ENCODE assay signal across 9 mouse cellular contexts in the genomic region with DNA sequence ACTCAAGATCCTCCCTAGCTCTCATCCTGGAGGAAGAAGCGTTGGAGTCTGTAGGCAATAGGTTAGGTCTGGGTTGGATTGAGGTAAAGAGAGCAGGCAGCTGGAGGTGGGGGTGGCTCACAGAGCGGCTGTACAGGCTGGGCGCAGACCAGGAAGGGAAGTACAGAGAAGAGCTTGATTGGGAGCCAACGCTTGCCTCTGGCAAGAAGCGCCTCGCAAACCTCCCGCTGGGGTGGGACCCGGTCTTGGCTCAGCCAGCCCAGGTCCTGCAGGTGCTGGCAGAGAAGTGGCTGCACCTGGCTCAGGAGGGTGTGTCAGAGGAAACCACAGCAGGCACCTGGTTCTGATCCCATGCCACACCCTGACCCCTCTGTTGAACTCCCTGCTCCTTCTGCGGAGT.
A peak's percentile ranks its signal among the peaks of the same experiment; 100 is the strongest.
DNase-seq lines count a peak whose midpoint lies in the region; ATAC-seq and TF ChIP-seq lines count a peak whose summit lies in the region.
"Had no signal": no experiment of that assay in that cellular context is flagged by ENCODE, and none has a peak within 500 bp of the region (broad histone marks: within the 10 kb centered on the region; RNA-seq: fewer than 3 reads in every experiment).

No protein-coding gene starts in this region.

- H3K4me1 ChIP-seq in hindbrain, postnatal 0 days (ENCODE audit: insufficient read depth, low read length), result no peaks in the 10 kb centered on the region
- H3K4me1 ChIP-seq in hindbrain, embryonic 12.5 days, result no peaks in the 10 kb centered on the region
- peaks cover 6 to 24% of the 10 kb centered on the region in 2 experiments for H3K4me1 ChIP-seq in liver, embryonic 14.5 days (replicated peaks; ENCODE audit: control insufficient read depth in 2 of 2, insufficient read depth in 2 of 2, low read length in 1 of 2)
- no peaks in the 10 kb centered on the region for H3K4me1 ChIP-seq in stomach, postnatal 0 days (replicated peaks; ENCODE audit: control insufficient read depth, insufficient read depth)
- H3K4me1 ChIP-seq in hindbrain, embryonic 11.5 days (replicated peaks; ENCODE audit: control insufficient read depth, insufficient read depth, low read length), result peaks cover 4% of the 10 kb centered on the region

- no peak overlapping the region for H3K9ac ChIP-seq in hindbrain, postnatal 0 days (replicated peaks; ENCODE audit: low read length)
- H3K9ac ChIP-seq in hindbrain, embryonic 12.5 days, result no peak overlapping the region
- H3K9ac ChIP-seq in liver, embryonic 14.5 days (replicated peaks), result no peak overlapping the region
- no peak overlapping the region for H3K9ac ChIP-seq in stomach, postnatal 0 days (ENCODE audit: low read length)
- no peak overlapping the region for H3K9ac ChIP-seq in hindbrain, embryonic 11.5 days (ENCODE audit: low read depth, low read length)

- 0 out of 2 replicates have a peak, but pooled peaks have one; percentile 32 for ATAC-seq in hindbrain, postnatal 0 days
- ATAC-seq in hindbrain, embryonic 12.5 days (ENCODE audit: low FRiP score), result no peak
- ATAC-seq in common myeloid progenitor, adult 5-6 weeks (replicated peaks; ENCODE audit: low read depth, poor library complexity, severe bottlenecking), result peak; percentile 84
- no peak for ATAC-seq in liver, embryonic 14.5 days (ENCODE audit: insufficient read depth)
- ATAC-seq in stomach, postnatal 0 days (ENCODE audit: low FRiP score, low TSS enrichment), result peak; percentile 88
- ATAC-seq in hindbrain, embryonic 11.5 days (ENCODE audit: low FRiP score), result no peak
- ATAC-seq in activated CD4-positive, CD25-positive, alpha-beta regulatory T cell, adult 4 months, result no peak

- 50% methylated on average over 9 of the region's 9 CpGs for WGBS in hindbrain, postnatal 0 days
- WGBS in hindbrain, embryonic 12.5 days, result 55% methylated on average over 9 of the region's 9 CpGs
- 14% methylated on average over 9 of the region's 9 CpGs for WGBS in liver, embryonic 14.5 days (ENCODE audit: insufficient replicate concordance)
- WGBS in stomach, postnatal 0 days, result 16% methylated on average over 9 of the region's 9 CpGs
- 53% methylated on average over 9 of the region's 9 CpGs for WGBS in hindbrain, embryonic 11.5 days

- H3K4me3 ChIP-seq in hindbrain, postnatal 0 days (ENCODE audit: low read length), result no peak overlapping the region
- H3K4me3 ChIP-seq in hindbrain, embryonic 12.5 days, result no peak overlapping the region
- no peak overlapping the region for H3K4me3 ChIP-seq in liver, embryonic 14.5 days (ENCODE audit: insufficient read depth in 1 of 2, low read depth in 2 of 2, low read length in 2 of 2)
- no peak overlapping the region for H3K4me3 ChIP-seq in stomach, postnatal 0 days (ENCODE audit: low read depth, low read length)
- H3K4me3 ChIP-seq in hindbrain, embryonic 11.5 days (ENCODE audit: low read depth, low read length), result no peak overlapping the region

- no peak for TF ChIP-seq EP300 in liver, embryonic 14.5 days (IDR thresholded peaks at IDR 0.05; ENCODE audit: low read depth)
- peak; percentile 93 for TF ChIP-seq EP300 in stomach, postnatal 0 days (optimal IDR thresholded peaks at IDR 0.05)

- no peak overlapping the region for H3K4me2 ChIP-seq in hindbrain, postnatal 0 days (ENCODE audit: low read depth, low read length)
- no peak overlapping the region for H3K4me2 ChIP-seq in hindbrain, embryonic 12.5 days (replicated peaks)
- peak overlapping the region; percentile 3; the same call in 1 of the 2 replicates for H3K4me2 ChIP-seq in liver, embryonic 14.5 days (ENCODE audit: low read depth)
- H3K4me2 ChIP-seq in stomach, postnatal 0 days (replicated peaks; ENCODE audit: low read depth), result peak overlapping the region; percentile 35
- no peak overlapping the region for H3K4me2 ChIP-seq in hindbrain, embryonic 11.5 days (replicated peaks; ENCODE audit: low read depth, low read length)

- H3K36me3 ChIP-seq in hindbrain, postnatal 0 days (ENCODE audit: insufficient read depth, low read length), result no peaks in the 10 kb centered on the region
- no peaks in the 10 kb centered on the region for H3K36me3 ChIP-seq in hindbrain, embryonic 12.5 days
- no peaks in the 10 kb centered on the region for H3K36me3 ChIP-seq in liver, embryonic 14.5 days (replicated peaks; ENCODE audit: control insufficient read depth, insufficient read depth, low read depth)
- H3K36me3 ChIP-seq in stomach, postnatal 0 days (ENCODE audit: control insufficient read depth, insufficient read depth, low read length), result no peaks in the 10 kb centered on the region
- H3K36me3 ChIP-seq in hindbrain, embryonic 11.5 days (ENCODE audit: control insufficient read depth, insufficient read depth, low read length), result no peaks in the 10 kb centered on the region

- no peaks in the 10 kb centered on the region for H3K9me3 ChIP-seq in hindbrain, postnatal 0 days (ENCODE audit: low read length)
- no peaks in the 10 kb centered on the region for H3K9me3 ChIP-seq in hindbrain, embryonic 12.5 days (replicated peaks)
- no peaks in the 10 kb centered on the region for H3K9me3 ChIP-seq in liver, embryonic 14.5 days (ENCODE audit: control insufficient read depth, low read length)
- no peaks in the 10 kb centered on the region for H3K9me3 ChIP-seq in stomach, postnatal 0 days (ENCODE audit: control insufficient read depth, low read length)
- H3K9me3 ChIP-seq in hindbrain, embryonic 11.5 days (ENCODE audit: control insufficient read depth, low read length), result no peaks in the 10 kb centered on the region

- peak; percentile 14 for DNase-seq in hindbrain, postnatal 0 days (ENCODE audit: low spot score)
- DNase-seq in induced T-regulatory cell, adult 2 months (ENCODE audit: low read depth), result peak; percentile 54
- no peak for DNase-seq in liver, embryonic 14.5 days (ENCODE audit: low read depth in 3 of 3, low spot score in 3 of 3)
- DNase-seq in stomach, postnatal 0 days (ENCODE audit: low spot score), result peak; percentile 92
- no peak for DNase-seq in hindbrain, embryonic 11.5 days (ENCODE audit: low spot score)

- H3K27ac ChIP-seq in hindbrain, postnatal 0 days, result no peak overlapping the region
- no peak overlapping the region for H3K27ac ChIP-seq in hindbrain, embryonic 12.5 days
- H3K27ac ChIP-seq in liver, embryonic 14.5 days, result no peak overlapping the region
- peak overlapping the region; percentile 64 for H3K27ac ChIP-seq in stomach, postnatal 0 days (replicated peaks)
- no peak overlapping the region for H3K27ac ChIP-seq in hindbrain, embryonic 11.5 days (ENCODE audit: low read depth, low read length)
- H3K27ac ChIP-seq: macrophage had no signal

- no peaks in the 10 kb centered on the region for H3K27me3 ChIP-seq in hindbrain, postnatal 0 days (ENCODE audit: insufficient read depth, low read length)
- no peaks in the 10 kb centered on the region for H3K27me3 ChIP-seq in hindbrain, embryonic 12.5 days
- peaks cover 6% of the 10 kb centered on the region; the same call in 1 of the 2 replicates for H3K27me3 ChIP-seq in liver, embryonic 14.5 days (ENCODE audit: control insufficient read depth, insufficient read depth, low read length)
- H3K27me3 ChIP-seq in stomach, postnatal 0 days (ENCODE audit: control insufficient read depth, insufficient read depth, low read length), result no peaks in the 10 kb centered on the region
- H3K27me3 ChIP-seq in hindbrain, embryonic 11.5 days (ENCODE audit: control insufficient read depth, insufficient read depth, low read length), result no peaks in the 10 kb centered on the region

- no peak for TF ChIP-seq CTCF in hindbrain, postnatal 0 days (IDR thresholded peaks at IDR 0.05; ENCODE audit: low read depth)
- no peak for TF ChIP-seq CTCF in liver, embryonic 14.5 days (IDR thresholded peaks at IDR 0.05; ENCODE audit: low read depth)
- TF ChIP-seq CTCF in stomach, postnatal 0 days (IDR thresholded peaks at IDR 0.05; ENCODE audit: low read depth), result no peak

Comparison
In these comparisons a context has a peak if more than half of its experiments do, and no peak if none do; other contexts are left out.
1. ATAC-seq: peak in hindbrain, postnatal 0 days (single experiment), common myeloid progenitor, adult 5-6 weeks (single experiment) and stomach, postnatal 0 days (single experiment); none in hindbrain, embryonic 12.5 days (single experiment), liver, embryonic 14.5 days (single experiment), hindbrain, embryonic 11.5 days (single experiment) and activated CD4-positive, CD25-positive, alpha-beta regulatory T cell, adult 4 months (single experiment).
2. DNase-seq: peak in hindbrain, postnatal 0 days (single experiment), induced T-regulatory cell, adult 2 months (single experiment) and stomach, postnatal 0 days (single experiment); none in liver, embryonic 14.5 days (0 of 3) and hindbrain, embryonic 11.5 days (single experiment).
3. H3K4me2 ChIP-seq: peak in liver, embryonic 14.5 days (single experiment) and stomach, postnatal 0 days (single experiment); none in hindbrain, postnatal 0 days (single experiment), hindbrain, embryonic 12.5 days (single experiment) and hindbrain, embryonic 11.5 days (single experiment).